Mouse (Mus musculus) adrenal gland, adult 8-10 months (tissue): ENCODE data around the gene Ddx6. TPM values are rescaled to one million over a fixed set of nuclear protein-coding genes. Genes with fewer than 3 reads are reported as not detected.
"Not testable (repeated sequence)": the region's sequence is repeated elsewhere in the genome, so short reads cannot be mapped to it uniquely, and the experiment has no call there.

Experiments used
- DNase-seq: peaks from one replicate; pipeline ENCODE4 v3.0.0; 2022
- total RNA-seq, 4 experiments: library from RNA; stranded (reverse); gene quantifications; 2 replicates each; pipeline ENCODE4 v1.2.4; 2022

Gene Ddx6
- 100 to 1,000 TPM; 142 to 160 (median 152) TPM for total RNA-seq

- DNase-seq, result peak; percentile 59
Measured at GRCm38 (mm10) chr9:44604779-44605615, at the start of gene Ddx6. Gene Ddx6, plus strand, starts transcription at chr9:44604892.

- no peak for DNase-seq
Measured at GRCm38 (mm10) chr9:44561597-44561996, 43.1 kb upstream of the Ddx6 start, which contains the start of gene Cxcr5. Gene Cxcr5, minus strand, starts transcription at chr9:44561877.

- no peak for DNase-seq
Measured at GRCm38 (mm10) chr9:44562936-44563335, 41.8 kb upstream of the Ddx6 start.

GRCm38 (mm10) chr9:44565367-44565766, 39.3 kb upstream of the Ddx6 start:
- DNase-seq, result no peak

GRCm38 (mm10) chr9:44567338-44568082, 37.2 kb upstream of the Ddx6 start:
- no peak for DNase-seq

- no peak for DNase-seq
Measured at GRCm38 (mm10) chr9:44568083-44568455, 36.6 kb upstream of the Ddx6 start.

- DNase-seq, result no peak
Measured at GRCm38 (mm10) chr9:44570939-44571382, 33.7 kb upstream of the Ddx6 start.

GRCm38 (mm10) chr9:44573306-44573705, 31.4 kb upstream of the Ddx6 start:
- DNase-seq, result no peak

- DNase-seq, result no peak
Measured at GRCm38 (mm10) chr9:44575095-44575494, 29.6 kb upstream of the Ddx6 start.

- not testable (repeated sequence) for DNase-seq
Measured at GRCm38 (mm10) chr9:44576046-44576445, 28.6 kb upstream of the Ddx6 start.

- DNase-seq, result no peak
Measured at GRCm38 (mm10) chr9:44579392-44579791, 25.3 kb upstream of the Ddx6 start.

- DNase-seq, result no peak
Measured at GRCm38 (mm10) chr9:44580085-44580484, 24.6 kb upstream of the Ddx6 start.

- no peak for DNase-seq
Measured at GRCm38 (mm10) chr9:44581423-44581822, 23.3 kb upstream of the Ddx6 start.

GRCm38 (mm10) chr9:44582390-44582789, 22.3 kb upstream of the Ddx6 start:
- no peak for DNase-seq

GRCm38 (mm10) chr9:44586640-44587261, 17.9 kb upstream of the Ddx6 start:
- DNase-seq, result no peak

- no peak for DNase-seq
Measured at GRCm38 (mm10) chr9:44587262-44588160, 17.2 kb upstream of the Ddx6 start.

GRCm38 (mm10) chr9:44588605-44589004, 16.1 kb upstream of the Ddx6 start:
- DNase-seq, result no peak

- DNase-seq, result no peak
Measured at GRCm38 (mm10) chr9:44589095-44589494, 15.6 kb upstream of the Ddx6 start.

GRCm38 (mm10) chr9:44590969-44591368, 13.7 kb upstream of the Ddx6 start:
- DNase-seq, result no peak

- DNase-seq, result no peak
Measured at GRCm38 (mm10) chr9:44591595-44592188, 13.0 kb upstream of the Ddx6 start.

GRCm38 (mm10) chr9:44593221-44593620, 11.5 kb upstream of the Ddx6 start:
- DNase-seq, result no peak

- DNase-seq, result no peak
Measured at GRCm38 (mm10) chr9:44593886-44594285, 10.8 kb upstream of the Ddx6 start.
